Mouse (Mus musculus): ENCODE measurements around the gene Leo1.

GRCm38 (mm10) chr9:75413206-75413605 is 28.1 kb upstream of the Leo1 start:
- no peak for TF ChIP-seq CTCF (IDR thresholded peaks at IDR 0.05; ENCODE audit: low read depth, low read length)
- no peak for TF ChIP-seq POLR2A (IDR thresholded peaks at IDR 0.05; ENCODE audit: extremely low read depth, insufficient read depth, low read length)

All from liver, adult 2 months (tissue).